Mouse (Mus musculus): ENCODE results near the gene Kptn.
A peak's percentile ranks its signal among the peaks of the same experiment; 100 is the strongest.

The Kptn gene

DNA sequence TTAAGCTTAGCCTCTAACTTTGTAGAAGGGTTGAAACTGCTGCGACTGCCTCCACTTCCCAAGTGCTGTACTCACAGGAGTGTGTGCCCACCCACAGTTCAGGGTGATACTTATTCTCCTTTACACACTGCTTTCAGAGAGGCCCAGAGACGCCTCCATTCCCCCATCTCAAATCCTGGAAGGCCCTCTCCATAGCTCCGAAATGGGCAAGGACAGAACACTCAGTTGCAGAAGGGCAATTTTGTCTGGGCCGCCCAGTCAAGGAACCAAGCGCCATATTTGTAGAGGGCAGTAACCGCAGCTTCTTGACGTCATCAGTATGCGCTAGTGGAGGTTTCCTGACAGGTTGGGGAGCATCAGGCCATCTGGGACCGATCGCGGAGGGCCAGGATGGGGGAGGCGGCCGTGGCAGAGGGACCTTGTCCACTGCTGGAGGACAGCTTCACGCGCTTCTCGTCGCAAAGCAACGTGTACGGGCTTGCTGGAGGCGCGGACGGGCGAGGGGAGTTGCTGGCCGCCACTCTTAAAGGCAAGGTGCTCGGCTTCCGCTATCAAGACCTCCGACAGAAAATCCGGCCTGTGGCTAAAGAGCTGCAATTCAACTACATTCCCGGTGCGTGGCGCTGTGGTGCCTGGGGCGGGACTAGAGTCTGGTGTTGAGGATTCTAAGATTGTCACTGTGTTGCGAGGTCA is at the start of gene Kptn:
TSS of gene Kptn (plus strand) at position 327 of the 693 bp plus-strand sequence.
- DNase-seq (ENCODE audit: low spot score): peak; percentile 88

DNA sequence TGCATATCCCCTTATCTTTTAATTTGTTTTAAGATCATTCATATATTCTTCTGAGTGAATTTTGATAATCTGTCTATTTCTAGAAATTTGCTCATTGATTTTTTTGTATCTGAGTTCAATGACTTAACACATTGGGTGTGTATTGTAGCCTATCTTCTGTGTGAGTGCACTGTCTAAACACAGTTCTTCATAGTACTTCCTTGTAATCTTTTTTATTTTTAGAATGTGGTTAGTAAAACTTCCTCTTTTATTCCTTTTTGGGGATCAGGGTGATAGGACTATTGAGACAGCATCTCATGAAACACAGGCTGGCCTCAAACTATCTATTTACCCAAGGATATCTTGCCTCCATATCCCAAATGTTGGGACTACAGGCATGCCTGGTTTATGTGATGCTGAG is 48.8 kb upstream of the Kptn start:
- DNase-seq (ENCODE audit: low spot score): no peak

DNA sequence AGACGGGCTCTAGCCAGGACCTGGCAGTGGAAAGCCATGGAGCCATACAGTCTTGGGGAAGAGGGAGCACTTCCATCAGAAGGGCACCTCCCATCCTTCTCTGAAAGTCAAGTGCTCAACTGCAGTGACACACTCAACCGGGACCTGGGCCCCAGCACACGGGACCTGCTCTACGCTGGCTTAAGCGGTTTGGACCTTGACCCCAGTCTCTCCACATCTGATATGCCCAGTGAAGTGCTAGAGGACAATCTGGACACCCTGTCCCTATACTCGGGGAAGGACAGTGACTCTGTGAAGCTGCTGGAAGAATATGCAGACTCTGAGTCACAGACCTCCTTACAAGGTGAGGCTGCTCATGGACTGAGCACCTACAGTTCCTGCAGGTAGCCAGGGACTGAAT is 47.8 kb upstream of the Kptn start:
- DNase-seq (ENCODE audit: low spot score): no peak

DNA sequence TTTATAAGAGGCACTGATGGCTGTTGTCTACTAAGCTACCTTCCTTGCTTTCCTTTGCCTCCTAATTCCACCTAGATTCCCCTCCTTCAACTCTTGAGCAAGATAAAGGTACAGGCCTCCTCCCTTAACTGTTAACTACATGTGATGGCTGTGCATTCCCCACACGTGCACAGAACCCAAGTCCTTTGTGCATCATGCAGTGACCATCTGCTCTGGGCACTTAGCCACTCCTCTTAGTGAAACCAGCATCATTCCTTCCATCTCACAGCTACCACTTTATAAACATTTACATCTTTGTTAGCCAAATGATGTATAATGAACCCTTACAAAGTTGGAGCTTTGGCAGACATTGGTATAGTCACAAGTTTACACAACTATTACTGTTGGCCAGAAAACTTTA is 39.7 kb upstream of the Kptn start:
- no peak for DNase-seq (ENCODE audit: low spot score)

DNA sequence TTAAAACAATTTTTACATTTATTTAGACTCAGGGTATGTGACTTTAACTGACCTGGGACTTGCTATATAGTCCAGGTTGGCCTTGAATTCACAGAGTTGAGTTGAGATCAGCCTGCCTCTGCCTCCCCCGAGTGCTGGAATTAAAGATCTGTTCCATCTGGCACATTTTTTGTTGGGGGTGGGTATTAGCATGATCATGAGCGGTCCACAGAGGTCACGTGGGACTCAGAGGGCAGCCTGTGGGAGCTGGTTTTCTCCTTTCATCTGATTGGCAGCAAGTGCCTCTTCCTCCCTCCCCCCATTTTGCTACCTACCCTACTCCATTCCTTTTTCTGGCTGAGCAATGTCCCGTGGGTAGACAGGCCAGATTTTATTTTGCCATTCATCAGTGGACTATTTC is 39.1 kb upstream of the Kptn start:
- no peak for DNase-seq (ENCODE audit: low spot score)

DNA sequence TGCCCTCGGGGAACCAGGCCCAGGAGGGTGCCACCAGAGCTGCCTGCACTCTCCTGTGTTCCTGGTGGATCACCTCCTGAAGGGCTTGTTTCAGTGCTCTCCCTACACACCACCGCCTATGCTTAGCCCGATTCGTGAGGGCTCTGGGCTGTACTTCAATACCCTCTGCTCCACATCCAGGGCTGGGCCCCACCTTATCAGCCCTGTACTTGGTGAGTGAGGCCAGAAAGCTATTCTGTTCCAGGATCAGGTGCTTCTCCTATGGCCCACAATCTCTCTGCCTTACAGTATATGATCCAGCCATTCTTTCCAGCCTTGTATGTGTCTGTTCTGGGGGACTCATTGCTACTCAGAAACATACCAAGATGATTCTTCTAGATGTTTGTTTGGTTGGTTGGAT is 36.3 kb upstream of the Kptn start:
- no peak for DNase-seq (ENCODE audit: low spot score)

DNA sequence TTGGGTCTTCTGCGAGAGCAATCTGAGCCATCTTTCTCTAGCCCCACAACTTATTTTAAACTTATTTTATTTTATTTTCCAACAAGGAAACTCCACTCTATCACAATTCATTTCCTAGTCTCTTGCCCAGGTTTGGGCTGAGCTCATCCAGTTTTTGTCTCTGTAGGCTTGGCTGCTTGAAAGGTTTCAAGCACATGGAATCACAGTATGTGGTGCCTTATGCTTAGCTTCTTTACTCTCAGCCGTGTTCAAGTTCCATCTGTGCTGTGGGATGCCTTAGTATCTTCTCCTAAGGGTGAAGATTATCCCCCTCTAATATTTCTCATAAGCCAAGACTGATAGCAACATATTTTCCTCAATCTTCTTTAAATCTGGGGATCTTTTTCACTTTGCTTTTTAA is 32.1 kb upstream of the Kptn start:
- no peak for DNase-seq (ENCODE audit: low spot score)

DNA sequence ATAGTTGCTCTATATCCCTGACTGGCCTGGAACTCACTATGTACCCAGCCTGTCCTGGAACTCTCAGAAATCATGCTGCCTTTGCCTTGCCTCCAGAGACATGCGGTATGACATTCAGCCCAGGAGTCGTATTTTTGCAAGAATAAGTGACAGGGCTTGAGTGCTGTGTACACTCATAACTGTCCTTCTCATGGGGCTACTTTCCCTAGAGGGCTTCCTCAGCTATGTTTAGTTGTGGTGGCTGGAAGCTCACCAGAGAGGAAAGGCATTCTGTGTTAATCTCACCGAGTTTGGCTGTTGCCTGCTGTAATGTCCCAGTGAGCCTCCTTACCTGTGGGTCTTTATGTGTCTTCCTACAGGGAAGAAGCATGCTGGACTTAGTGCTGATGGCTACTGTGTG is 25.1 kb upstream of the Kptn start:
- DNase-seq (ENCODE audit: low spot score): no peak

DNA sequence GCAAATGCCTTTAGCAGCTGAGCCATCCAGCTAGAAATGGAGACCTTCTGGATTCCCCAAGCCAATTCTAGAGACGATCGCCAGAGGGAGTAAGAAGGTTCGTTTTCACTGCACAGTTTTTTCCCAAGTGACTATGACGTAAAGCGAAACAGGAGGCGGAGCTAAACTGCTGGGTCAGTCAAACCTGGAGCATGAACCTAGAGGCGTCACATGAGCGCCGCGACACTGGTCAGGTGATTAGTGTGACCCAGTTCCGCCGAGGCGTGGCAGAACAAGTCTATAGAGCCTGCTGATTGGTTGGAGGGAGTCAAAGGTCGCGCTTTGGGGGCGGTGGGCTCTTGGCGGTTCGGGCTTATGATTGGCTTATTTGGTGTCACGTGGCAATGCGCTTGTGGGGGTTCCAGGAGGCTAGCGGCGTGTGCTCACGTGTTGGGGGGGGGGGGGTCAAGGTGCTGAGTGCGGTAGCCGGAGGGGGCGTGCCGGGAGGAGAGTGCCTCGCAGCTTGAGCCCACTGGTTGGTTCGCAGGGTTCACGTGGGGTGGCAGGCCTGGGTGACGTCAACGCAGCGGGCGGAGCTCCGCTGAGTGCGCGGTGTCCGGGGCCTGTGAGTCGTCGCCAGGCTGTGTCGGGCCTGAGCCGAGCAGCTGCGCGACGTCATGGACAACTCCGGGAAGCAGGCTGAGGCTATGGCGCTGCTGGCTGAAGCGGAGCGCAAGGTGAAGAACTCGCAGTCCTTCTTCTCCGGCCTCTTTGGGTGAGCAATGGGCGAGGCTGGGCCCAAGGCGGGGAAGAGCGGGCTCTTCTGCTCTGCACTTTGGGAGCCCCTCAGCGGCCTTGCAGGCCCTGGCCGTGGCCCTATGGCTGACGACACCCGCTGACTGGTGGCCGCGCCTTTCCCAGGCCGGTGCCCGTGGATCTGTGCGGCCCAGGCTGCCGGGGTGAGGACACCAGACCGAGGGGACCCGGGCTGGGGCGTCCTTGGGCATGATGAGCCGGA is 21.4 kb upstream of the Kptn start, which contains the start of gene Napa:
TSS of gene Napa (plus strand) at position 438 of the 997 bp plus-strand sequence.
- DNase-seq (ENCODE audit: low spot score): peak; percentile 99

DNA sequence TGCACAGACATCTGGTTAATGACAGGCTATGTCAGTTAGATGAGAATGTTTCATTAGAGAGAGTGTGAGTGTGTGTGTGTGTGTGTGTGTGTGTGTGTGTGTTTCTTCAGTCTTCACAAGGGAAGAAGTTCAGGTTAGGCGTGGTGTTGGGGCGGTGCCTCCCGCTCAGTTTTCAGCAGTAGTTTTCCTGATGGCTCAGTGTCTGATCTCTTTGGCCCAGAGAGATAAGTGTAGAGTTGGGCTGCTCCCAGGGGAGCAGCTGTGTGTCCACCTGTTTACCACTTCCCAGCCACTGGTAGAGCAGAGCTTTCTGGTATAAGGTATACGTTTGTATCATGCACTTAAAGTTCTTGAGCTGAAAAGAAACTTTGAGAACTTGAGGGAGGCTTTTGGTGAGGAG is 19.8 kb upstream of the Kptn start:
- DNase-seq (ENCODE audit: low spot score): no peak

DNA sequence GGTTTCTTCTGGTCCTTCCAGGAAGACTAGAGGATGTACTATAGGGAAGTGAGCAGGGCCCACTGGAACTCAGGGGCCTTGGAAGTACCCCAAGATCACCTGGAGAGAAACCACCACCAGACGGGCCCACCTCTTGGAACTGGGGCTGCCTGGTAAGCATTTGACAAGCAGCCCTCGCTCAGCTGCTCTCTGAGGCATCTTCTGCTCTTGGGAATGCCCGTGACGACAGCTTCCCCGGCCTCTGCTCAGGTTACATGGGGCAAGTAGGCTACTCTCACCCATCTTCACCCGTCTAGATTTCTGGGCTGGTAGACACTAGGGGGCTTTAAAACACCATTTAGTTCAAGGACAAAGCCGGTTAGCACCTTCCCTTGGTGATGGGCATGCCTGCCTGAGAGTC is 18.6 kb upstream of the Kptn start:
- no peak for DNase-seq (ENCODE audit: low spot score)

DNA sequence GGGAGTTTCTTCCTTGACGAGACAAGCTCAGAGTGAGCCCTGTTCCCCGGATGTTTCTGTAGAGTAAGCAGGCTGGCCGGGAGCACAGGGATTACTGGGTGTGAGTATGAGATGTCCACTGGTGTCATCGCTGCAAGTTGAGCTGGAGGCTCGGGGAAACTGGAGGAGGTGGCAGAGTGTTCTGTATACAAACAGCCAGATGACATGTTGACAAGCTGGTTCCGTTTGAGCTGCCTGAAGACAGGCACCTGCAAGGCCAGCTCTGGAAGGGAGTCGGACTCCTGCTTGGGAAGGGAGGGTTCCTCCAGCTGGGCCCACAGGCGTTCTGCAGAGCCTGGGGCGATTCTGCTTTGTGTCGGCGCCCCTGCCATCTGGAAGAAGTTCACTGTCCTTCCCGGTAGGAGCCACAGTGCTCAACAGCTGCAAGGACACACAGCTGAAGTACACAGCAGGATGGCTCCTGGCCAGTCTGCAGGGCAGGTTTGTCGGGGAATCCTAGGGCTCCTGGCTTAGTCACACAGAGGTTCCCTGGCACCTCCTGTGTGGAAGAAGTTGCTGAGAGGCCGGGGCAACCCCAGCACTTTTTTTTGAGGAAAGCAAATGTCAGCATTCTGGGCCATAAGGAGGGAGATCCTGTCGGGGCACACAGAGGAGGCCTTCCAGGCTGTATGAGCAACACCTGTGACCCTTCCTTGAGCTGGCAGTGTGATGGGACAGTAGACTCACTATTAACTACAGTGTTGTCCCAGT is 17.8 kb upstream of the Kptn start:
- no peak for DNase-seq (ENCODE audit: low spot score)

DNA sequence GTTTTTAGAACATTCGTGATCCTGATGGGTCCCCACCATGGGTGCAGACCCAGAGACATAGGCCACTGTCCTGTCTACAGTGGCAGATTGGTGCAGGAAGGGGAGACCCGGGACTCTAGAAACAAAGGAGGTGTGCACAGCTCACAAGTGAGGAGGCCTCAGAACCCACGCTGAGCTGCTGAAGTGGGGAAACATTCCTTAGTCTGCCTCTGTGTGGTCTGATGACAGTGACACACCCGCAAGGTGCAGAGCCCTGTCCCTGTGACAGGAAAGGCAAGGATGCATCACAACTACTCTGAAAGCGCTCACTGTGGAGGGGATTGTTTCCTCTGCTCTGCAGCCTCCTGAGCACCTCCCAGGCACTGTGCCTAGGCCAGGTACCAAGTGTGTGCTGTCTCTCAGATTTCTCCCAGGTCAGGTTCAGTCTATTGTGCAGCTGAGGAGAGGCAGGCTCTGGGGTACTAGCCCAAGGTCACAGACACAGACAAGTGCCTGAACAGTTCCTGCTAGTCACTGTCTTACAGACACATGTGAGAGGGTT is 16.9 kb upstream of the Kptn start:
- no peak for DNase-seq (ENCODE audit: low spot score)

DNA sequence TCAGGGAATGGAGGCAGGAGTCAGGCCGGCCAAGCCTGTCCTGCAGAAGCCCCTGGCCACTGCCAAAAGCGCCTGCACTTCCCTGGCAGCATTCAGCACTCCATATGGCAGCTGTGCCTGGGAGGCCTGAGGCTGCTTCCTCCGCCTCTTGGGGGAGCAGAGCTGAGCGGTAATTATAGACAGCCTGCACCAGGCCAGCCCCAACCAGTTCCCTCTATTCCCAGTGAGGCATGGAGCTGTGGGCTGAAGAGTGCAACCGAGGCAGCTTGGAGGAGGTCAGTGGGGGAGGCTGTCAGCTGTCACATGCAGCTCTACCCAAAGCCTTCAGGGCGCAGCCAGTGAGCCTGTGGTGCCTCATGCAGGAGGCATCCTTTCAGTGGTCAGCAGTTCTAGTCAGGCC is 15.9 kb upstream of the Kptn start:
- no peak for DNase-seq (ENCODE audit: low spot score)

DNA sequence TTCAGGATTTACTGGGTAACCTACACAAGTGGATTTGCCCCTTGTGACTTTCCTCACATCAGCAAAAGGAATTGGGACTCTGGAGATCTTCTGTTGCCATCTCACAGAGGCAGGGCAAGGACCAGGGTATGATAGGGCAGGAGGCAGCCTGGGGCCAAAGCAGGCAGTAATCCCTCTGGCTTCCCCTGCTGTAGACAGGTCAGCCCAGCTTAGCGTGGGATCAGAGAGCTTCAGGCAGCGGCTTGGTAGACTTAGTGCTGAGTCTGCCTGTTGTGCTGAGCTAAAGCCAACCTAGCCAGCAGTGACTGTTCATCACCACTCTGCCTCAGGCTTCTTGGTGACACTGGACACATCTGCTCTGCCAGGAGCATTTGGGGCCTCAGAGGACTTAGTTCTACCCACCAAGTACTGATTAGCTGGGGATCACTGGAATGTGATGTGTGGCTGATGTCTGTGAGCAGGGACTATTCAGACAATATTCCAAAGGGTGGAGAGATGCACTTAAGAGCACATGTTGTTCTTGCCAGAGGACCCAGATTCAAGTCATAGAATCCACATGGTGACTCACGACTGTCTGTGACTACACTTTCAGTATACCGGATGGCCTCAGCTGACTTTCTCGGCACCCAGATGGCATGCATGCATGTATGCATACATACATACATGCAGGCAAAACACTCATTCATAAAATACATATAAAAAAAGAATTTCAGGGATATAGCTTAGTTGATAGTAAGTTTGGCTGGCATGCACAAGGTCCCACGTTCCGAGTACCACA is 14.9 kb upstream of the Kptn start:
- no peak for DNase-seq (ENCODE audit: low spot score)

DNA sequence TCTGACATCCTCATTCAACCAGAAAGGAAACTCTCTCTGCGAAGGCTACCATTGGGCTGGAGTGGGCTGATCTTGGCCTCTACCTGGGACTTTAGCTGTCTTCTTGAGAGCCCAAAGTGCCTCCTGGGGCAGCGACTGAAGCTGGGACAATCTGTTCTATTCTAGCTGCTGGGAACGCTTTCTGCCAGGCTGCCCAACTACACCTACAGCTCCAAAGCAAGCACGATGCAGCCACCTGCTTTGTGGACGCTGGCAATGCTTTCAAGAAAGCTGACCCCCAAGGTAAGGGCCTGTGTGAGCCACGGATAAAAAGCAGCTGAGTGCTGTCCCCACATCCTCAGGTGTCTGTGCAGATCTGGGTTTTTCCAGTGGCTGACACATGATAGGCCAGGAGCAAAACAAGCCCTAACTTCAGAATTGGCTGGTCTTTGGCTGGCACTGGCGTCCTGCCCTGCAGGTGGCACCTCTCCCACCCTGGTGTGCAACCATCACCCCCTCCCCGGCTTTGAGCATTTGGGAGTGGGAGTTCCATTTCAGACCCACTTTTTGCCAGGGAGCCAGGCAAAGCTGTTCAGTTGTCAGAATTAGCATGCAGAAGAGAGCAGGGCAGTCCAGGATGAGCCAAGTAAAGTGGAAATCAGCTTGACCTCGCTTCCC is 10.7 kb upstream of the Kptn start:
- DNase-seq (ENCODE audit: low spot score): no peak

DNA sequence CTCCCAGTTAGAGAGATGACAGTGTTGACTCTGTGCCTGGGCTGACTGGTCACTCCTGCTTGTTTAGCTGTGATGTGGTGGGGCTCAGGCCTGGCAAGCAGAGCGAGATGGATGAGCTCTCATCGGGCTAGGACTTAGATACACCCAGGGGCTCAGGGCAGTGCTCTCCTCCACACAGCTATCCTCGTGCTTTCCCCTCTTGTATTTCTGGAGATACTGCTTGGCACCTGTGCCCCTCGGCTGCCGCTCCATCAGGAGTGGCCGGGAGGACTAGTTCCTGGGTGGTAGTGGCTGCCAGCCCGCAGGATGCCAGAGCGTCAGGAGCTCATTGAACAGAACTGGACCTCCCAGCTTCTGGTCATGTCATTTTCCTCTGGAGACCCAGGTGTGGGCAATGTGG is 9.5 kb upstream of the Kptn start:
- no peak for DNase-seq (ENCODE audit: low spot score)

DNA sequence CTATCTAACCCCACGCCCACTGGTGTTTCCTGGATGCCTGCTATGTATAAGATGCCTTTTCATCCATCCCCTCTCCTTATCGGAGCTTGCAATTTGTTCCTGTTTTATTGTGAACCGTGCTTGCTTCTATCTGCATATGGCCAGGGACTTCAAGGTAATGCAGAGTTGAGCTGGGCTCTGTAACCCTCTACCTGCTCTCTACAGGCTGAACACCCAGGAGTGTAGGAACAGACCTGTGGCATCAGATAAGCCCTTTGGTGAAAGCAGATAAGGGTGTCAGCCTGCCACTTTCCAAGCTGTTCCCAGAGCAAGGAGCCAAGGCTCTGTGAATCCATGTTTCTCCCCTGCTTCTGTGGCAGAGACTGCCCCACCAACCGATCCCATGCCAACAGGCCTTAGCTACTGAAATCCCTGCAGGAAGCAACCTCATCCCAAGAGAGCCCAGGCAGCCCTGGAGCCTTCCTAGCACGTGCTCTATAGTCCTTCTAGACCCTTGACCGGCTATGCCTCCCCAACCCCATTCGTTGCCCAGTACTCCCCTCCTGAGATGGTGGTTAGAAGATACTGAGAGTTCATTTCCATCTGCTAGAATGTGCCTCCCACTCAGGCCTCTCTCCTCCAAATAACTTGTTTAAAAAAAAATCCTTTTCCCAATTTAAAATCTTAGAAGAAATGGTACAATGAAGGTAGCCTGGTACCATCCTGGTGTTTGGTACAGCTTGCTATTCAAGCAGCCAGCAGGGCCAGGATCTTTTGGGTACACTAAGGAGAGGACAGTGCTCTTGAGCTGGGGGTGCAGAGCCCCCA is 8.2 kb upstream of the Kptn start:
- no peak for DNase-seq (ENCODE audit: low spot score)

DNA sequence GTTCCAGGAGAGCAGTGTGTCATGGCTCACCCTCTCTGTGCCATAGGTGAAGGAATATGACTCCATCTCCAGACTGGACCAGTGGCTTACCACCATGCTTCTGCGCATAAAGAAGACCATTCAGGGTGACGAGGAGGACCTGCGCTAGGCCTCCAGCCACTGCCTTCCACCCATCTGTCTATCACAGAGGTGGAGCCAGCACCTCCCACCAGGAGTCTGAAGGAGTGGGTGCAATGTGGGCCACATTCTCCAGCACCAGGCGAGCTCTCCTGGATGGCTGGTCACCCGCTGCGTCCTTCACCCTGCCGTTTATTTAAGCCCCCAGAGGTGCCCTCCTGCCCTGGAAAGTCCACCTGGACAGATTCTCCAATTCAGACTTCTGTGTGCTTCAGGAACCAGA is 3.3 kb upstream of the Kptn start:
- no peak for DNase-seq (ENCODE audit: low spot score)

DNA sequence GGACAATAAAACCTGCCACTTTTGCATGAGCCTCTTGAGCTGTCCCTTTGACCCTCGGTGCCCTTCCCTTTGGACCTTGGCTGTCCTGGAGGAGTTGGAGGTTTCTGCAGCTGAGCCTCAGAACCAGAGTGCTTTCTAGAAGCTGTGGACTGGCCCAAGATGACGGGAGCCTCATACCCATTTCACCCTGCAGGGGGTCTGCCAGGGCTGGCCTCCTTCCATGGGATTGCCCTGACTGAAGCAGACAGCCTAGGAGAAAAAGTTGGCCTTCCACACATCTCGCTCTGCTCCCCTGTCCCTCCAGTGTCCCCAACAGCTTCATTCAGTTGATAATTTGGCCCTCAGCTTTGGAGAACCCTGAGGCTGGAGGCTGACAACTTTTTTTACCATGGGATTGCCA is 2.6 kb upstream of the Kptn start:
- DNase-seq (ENCODE audit: low spot score): no peak
